ENCODE assay signal across 14 mouse cellular contexts in genomic region chr19:27395936-27396335, GRCm38 (mm10). TPM values are rescaled to one million over a fixed set of nuclear protein-coding genes. Genes with fewer than 3 reads are reported as not detected.
DNase-seq lines count a peak whose midpoint lies in the region; ATAC-seq and TF ChIP-seq lines count a peak whose summit lies in the region.
"Had no signal": no experiment of that assay in that cellular context is flagged by ENCODE, and none has a peak within 500 bp of the region (broad histone marks: within the 10 kb centered on the region; RNA-seq: fewer than 3 reads in every experiment).

No protein-coding gene starts in this region.

- H3K36me3 ChIP-seq in kidney, embryonic 14.5 days (ENCODE audit: control insufficient read depth, insufficient read depth, low read length), result peaks cover 67% of the 10 kb centered on the region
- H3K36me3 ChIP-seq in kidney, postnatal 0 days (ENCODE audit: insufficient read depth, low read length), result peaks cover 28% of the 10 kb centered on the region; the same call in 1 of the 2 replicates

- no peak for TF ChIP-seq CTCF in kidney, postnatal 0 days (IDR thresholded peaks at IDR 0.05; ENCODE audit: low read depth)

- no peaks in the 10 kb centered on the region for H3K9me3 ChIP-seq in kidney, embryonic 14.5 days (ENCODE audit: control insufficient read depth, low read length)
- no peaks in the 10 kb centered on the region for H3K9me3 ChIP-seq in kidney, postnatal 0 days (replicated peaks; ENCODE audit: low read length)
- H3K9me3 ChIP-seq: forebrain, embryonic 12.5 days; limb, embryonic 15.5 days had no signal

- H3K4me3 ChIP-seq in kidney, embryonic 14.5 days (ENCODE audit: low read length), result no peak overlapping the region
- H3K4me3 ChIP-seq in kidney, postnatal 0 days (replicated peaks; ENCODE audit: low read depth, low read length), result no peak overlapping the region
- H3K4me3 ChIP-seq: forebrain, embryonic 12.5 days; limb, embryonic 15.5 days had no signal

- ATAC-seq in kidney, embryonic 14.5 days (ENCODE audit: low FRiP score, low TSS enrichment), result no peak
- peak; percentile 73 for ATAC-seq in kidney, postnatal 0 days (replicated peaks; ENCODE audit: low FRiP score, low read depth)

- H3K27ac ChIP-seq in kidney, embryonic 14.5 days (ENCODE audit: low read depth, low read length), result no peak overlapping the region
- H3K27ac ChIP-seq in kidney, postnatal 0 days, result peak overlapping the region; percentile 75
- H3K27ac ChIP-seq: forebrain, embryonic 12.5 days; limb, embryonic 15.5 days had no signal

- H3K4me2 ChIP-seq in kidney, embryonic 14.5 days (replicated peaks; ENCODE audit: low read depth, low read length), result no peak overlapping the region
- no peak overlapping the region for H3K4me2 ChIP-seq in kidney, postnatal 0 days (ENCODE audit: low read length)
- H3K4me2 ChIP-seq: forebrain, embryonic 12.5 days; limb, embryonic 15.5 days had no signal

- peak; percentile 29 to 81 for DNase-seq in adrenal gland, adult (ENCODE audit: inconsistent age in 2 of 2, low spot score in 1 of 2)
- DNase-seq in adrenal gland, postnatal 25 days, result no peak
- peak; percentile 81 for DNase-seq in kidney, adult 11 months
- peak; percentile 32 for DNase-seq in adrenal gland, postnatal 10 days
- DNase-seq in kidney, postnatal 0 days (ENCODE audit: low spot score), result peak; percentile 19
- no peak for DNase-seq in frontal cortex, postnatal 10 days (ENCODE audit: low spot score in 2 of 2)
- no peak for DNase-seq in urinary bladder, postnatal 14 days (ENCODE audit: low spot score)
- DNase-seq: cerebellum, adult 8-10 months; embryo, embryonic 11 days; right cerebral cortex, postnatal 14 days; thymus, postnatal 36 days had no signal

- no peaks in the 10 kb centered on the region for H3K27me3 ChIP-seq in kidney, embryonic 14.5 days (ENCODE audit: control insufficient read depth, insufficient read depth, low read length)
- no peaks in the 10 kb centered on the region for H3K27me3 ChIP-seq in kidney, postnatal 0 days (ENCODE audit: insufficient read depth, low read length)
- H3K27me3 ChIP-seq: forebrain, embryonic 12.5 days; limb, embryonic 15.5 days had no signal

- no peak overlapping the region for H3K9ac ChIP-seq in kidney, embryonic 14.5 days (ENCODE audit: low read depth, low read length)
- H3K9ac ChIP-seq in kidney, postnatal 0 days (ENCODE audit: low read depth, low read length), result no peak overlapping the region
- H3K9ac ChIP-seq: forebrain, embryonic 12.5 days; limb, embryonic 15.5 days had no signal

- WGBS in kidney, embryonic 14.5 days, result 94% methylated on average over 5 of the region's 5 CpGs
- 75% methylated on average over 5 of the region's 5 CpGs for WGBS in kidney, postnatal 0 days

- 0 out of 2 replicates have a peak, but pooled peaks cover 4% of the 10 kb centered on the region for H3K4me1 ChIP-seq in kidney, embryonic 14.5 days (ENCODE audit: control insufficient read depth, insufficient read depth, low read length)
- H3K4me1 ChIP-seq in kidney, postnatal 0 days (replicated peaks; ENCODE audit: insufficient read depth, low read length), result no peaks in the 10 kb centered on the region; the same call in 1 of the 2 replicates
- H3K4me1 ChIP-seq: forebrain, embryonic 12.5 days; limb, embryonic 15.5 days had no signal

RNA-seq across cellular contexts. Expression of gene Pum3, which starts 33.7 kb away (rescaled TPM):
- total RNA-seq in adrenal gland, postnatal 25 days (2021), result 80.2 and 91.7 TPM in 2 replicates
- polyA plus RNA-seq in kidney, embryonic 14.5 days (2014; fragmentation: Nextera tagmentation; extraction: Ambion mirVana), result 85.8 and 96.5 TPM in 2 replicates
- total RNA-seq in adrenal gland, postnatal 10 days (2021), result 10 to 100 TPM; 79.5 to 80.5 TPM
- 100.0 and 105 TPM in 2 replicates for polyA plus RNA-seq in kidney, postnatal 0 days (2015; fragmentation: Nextera tagmentation; extraction: Ambion mirVana)

Comparison
In these comparisons a context has a peak if more than half of its experiments do, and no peak if none do; other contexts are left out.
1. DNase-seq: peak in adrenal gland, adult (2 of 2), kidney, adult 11 months (single experiment), adrenal gland, postnatal 10 days (single experiment) and kidney, postnatal 0 days (single experiment); none in adrenal gland, postnatal 25 days (single experiment), frontal cortex, postnatal 10 days (0 of 2) and urinary bladder, postnatal 14 days (single experiment).